Mouse (Mus musculus) limb, embryonic 10.5 days (tissue): ENCODE results near the gene D330045A20Rik. TPM values are rescaled to one million over a fixed set of nuclear protein-coding genes. Genes with fewer than 3 reads are reported as not detected.
"Not testable (repeated sequence)": the region's sequence is repeated elsewhere in the genome, so short reads cannot be mapped to it uniquely, and the experiment has no call there.

Experiments
- DNase-seq: peaks from one replicate; pipeline ENCODE4 v3.0.0-alpha.2; 2017; ENCODE audit warnings: low spot score
- H3K27ac ChIP-seq: fragments of 300-500 bp; sonication (generic); 2 replicates; pipeline ENCODE4 v1.5.1; 2016; ENCODE audit warnings: mild to moderate bottlenecking
- H3K27me3 ChIP-seq: fragments of 300-500 bp; sonication (generic); 2 replicates; pipeline ENCODE4 v1.6.1; 2016; ENCODE audit warnings: low read depth, mild to moderate bottlenecking; ENCODE audit not compliant: poor library complexity, severe bottlenecking
- H3K36me3 ChIP-seq: fragments of 300-500 bp; sonication (generic); 2 replicates; pipeline ENCODE4 v1.6.1; 2016; ENCODE audit warnings: mild to moderate bottlenecking, moderate library complexity
- H3K4me1 ChIP-seq: fragments of 300-500 bp; sonication (generic); 2 replicates; pipeline ENCODE4 v1.6.1; 2016
- H3K4me3 ChIP-seq: fragments of 300-500 bp; sonication (generic); 2 replicates; pipeline ENCODE4 v1.5.1; 2016; ENCODE audit warnings: mild to moderate bottlenecking, moderate library complexity
- H3K9me3 ChIP-seq: fragments of 300-500 bp; sonication (generic); replicated peaks from 2 replicates; pipeline ENCODE4 v1.6.1; 2016; ENCODE audit warnings: mild to moderate bottlenecking
- WGBS: fragments of 180-500 bp; shearing (Covaris S2); methylation state at CpG from one replicate; pipeline ENCODE4 v1.1.7; 2016; 5-methylcytosine and 5-hydroxymethylcytosine counted together
- polyA plus RNA-seq: library from polyadenylated mRNA; unstranded; fragments of >200 nt; fragmentation: Nextera tagmentation; extraction: Ambion mirVana; gene quantifications from 2 replicates; pipeline ENCODE4 v1.2.1, GENCODE M21; 2016

The D330045A20Rik gene
- 1.3 and 1.4 TPM in 2 replicates for polyA plus RNA-seq

DNA sequence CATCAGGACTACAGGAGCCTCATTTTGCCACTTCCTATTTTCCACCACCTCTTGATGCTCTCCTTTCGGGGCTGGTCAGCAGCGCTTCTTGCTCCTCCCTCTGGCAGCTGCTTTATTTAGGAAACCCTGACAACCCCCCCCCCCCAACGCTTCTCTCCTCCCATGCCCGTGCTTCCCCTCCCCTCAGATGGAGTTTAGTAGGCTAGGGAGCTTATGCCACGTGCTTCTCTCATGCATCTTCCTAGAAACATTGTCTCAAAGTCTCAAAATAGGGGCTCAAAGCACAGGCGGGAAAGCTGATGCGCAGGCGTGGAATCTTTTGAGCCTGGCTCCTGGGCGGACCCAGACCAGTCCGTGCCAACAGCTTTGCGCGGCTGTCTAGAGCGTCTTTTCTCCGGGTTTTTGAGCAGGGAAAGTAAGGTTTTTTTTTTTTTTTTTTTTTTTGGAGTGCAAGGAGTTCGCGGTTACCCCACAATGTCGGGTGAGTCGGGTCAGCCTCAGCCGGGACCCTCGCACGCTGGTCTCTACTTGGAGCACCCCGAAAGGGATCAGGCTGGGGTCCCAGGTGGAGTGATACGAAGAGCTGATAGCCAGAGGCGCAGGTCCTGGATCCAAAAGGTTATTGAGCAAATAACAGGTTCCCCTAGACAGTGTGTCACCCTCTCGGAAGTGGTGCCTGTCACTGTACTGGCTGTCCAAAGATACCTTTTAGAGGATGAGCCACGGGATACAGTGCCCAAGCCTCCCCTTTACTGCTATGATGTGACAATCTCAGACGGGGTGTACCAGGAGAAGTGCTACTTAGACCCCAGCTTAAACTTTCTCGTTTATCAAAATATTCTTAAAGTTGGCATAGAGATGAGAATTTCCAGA, at the start of gene D330045A20Rik:
Gene D330045A20Rik, plus strand, starts transcription at position 346 of the 873 bp plus-strand sequence.
- peak within 1 kb of the TSS; percentile 44 for H3K4me3 ChIP-seq
- peaks cover 62% of the 10 kb centered on the region for H3K27me3 ChIP-seq
- H3K27ac ChIP-seq, result no peak within 1 kb of the TSS
- 17% methylated on average over 26 of the region's 28 CpGs for WGBS
- H3K36me3 ChIP-seq, result no peaks in the 10 kb centered on the region
- no peaks in the 10 kb centered on the region for H3K9me3 ChIP-seq
- DNase-seq, result peak; percentile 36
- H3K4me1 ChIP-seq, result no peaks in the 10 kb centered on the region

DNA sequence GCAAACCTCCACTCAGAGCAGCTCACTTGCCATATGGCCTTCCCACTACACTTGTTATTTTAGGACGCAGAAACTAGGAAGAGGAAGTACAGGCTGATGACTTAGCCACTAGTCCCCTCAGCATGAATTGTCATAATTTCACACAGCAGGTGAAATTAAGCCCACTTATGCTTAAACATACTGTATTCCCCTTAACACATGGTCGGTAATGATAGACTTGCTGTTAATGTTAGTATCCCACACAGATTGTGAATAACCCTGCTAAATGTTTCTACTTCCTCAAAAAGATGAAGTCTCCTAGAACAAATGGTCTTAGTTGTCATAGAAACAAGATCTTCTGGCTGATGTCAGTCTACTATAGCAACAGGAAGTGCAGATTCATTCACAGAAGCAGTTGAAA, 47.6 kb upstream of the D330045A20Rik start:
- 84% methylated on average over 2 of the region's 2 CpGs for WGBS
- Histone ChIP-seq H3K9me3 (no peaks in the 10 kb centered on the region), H3K4me3 (no peak overlapping the region), H3K27ac (no peak overlapping the region), H3K27me3 (peaks cover 43% of the 10 kb centered on the region), H3K36me3 (no peaks in the 10 kb centered on the region), H3K4me1 (no peaks in the 10 kb centered on the region)
- no peak for DNase-seq

DNA sequence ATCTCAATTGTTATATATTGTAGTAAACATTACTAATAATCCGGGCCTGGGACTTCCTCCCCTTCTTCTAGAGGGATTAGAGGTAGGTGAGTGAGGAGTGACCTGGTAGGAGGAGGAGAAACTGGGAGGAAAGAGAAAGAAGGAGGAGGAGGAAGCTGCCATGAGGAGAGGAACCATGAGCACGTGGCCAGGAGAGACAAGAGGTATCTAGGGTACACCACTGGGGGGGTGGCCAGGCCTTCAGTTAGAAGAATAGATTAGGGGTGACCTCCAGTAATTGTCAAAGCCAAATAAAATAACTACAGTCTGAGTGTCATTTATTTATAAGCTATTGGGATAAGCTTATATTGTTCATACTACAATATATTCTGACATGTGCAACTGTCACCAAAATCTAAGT, 45.0 kb upstream of the D330045A20Rik start:
- H3K9me3 ChIP-seq, result no peaks in the 10 kb centered on the region
- WGBS, result 58% methylated on average over 2 of the region's 2 CpGs
- no peak for DNase-seq
- H3K4me1 ChIP-seq, result no peaks in the 10 kb centered on the region
- H3K27me3 ChIP-seq, result peaks cover 38% of the 10 kb centered on the region
- H3K36me3 ChIP-seq, result no peaks in the 10 kb centered on the region
- H3K27ac ChIP-seq, result no peak overlapping the region
- no peak overlapping the region for H3K4me3 ChIP-seq

DNA sequence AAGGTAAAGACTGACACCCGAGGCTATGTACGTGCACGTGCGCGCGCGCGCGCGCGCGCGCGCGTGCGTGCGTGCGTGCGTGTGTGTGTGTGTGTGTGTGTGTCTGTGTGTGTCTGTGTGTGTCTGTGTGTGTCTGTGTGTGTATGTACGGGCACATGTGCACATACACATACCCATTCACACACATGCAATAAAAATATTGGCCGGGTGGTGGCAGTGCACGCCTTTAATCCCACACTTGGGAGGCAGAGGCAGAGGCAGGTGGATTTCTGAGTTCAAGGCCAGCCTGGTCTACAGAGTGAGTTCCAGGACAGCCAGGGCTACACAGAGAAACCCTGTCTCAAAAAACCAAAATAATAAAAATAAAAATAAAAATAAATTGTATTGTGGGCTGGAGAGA, 39.1 kb upstream of the D330045A20Rik start:
- H3K4me1 ChIP-seq, H3K9me3 ChIP-seq, H3K36me3 ChIP-seq, H3K27ac ChIP-seq, DNase-seq, H3K4me3 ChIP-seq: not testable (repeated sequence)
- 88% methylated on average over 22 of the region's 22 CpGs for WGBS
- peaks cover 20% of the 10 kb centered on the region for H3K27me3 ChIP-seq

DNA sequence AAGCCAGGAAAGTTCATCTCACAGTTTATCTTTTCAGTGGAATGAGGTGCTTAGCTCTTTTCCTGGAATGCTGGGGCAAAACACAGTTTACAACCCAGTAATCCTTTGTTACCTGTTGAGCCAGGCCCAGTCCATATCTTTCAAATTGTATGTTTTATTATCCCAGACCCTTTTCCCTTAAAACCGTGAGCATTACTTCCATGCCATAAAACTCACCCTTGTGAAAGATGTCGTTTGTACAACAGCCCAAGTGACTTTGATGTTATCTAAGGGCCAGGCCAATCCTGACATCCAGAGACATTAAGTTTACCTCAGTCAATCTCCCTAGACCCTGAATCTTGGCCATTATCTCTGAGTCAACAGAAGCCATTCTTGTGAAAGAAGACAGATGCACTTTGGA, 23.4 kb upstream of the D330045A20Rik start:
- Histone ChIP-seq H3K4me1 (no peaks in the 10 kb centered on the region), H3K36me3 (no peaks in the 10 kb centered on the region), H3K4me3 (no peak overlapping the region), H3K9me3 (no peaks in the 10 kb centered on the region), H3K27me3 (peaks cover 21% of the 10 kb centered on the region; the same call in 1 of the 2 replicates), H3K27ac (no peak overlapping the region)
- no peak for DNase-seq
- 18% methylated on average over 2 of the region's 2 CpGs for WGBS

DNA sequence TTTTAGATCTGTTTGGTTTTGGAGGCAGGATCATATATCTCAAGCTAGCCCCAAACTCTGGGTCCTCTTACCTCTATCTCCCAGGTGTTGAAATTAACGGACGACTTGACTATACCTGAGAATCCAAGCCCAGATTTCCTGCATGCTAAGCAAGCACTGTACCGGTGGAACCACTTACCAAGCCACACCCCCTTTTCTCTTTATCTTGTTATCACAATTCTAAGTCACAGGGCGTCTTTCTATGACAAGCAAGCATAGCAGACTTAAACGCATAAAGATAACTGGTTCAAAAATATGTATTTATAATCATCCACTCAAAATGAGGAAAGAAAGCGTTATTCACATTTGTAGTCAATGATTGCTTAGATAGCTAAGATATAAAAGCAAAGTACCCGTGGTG, 1.9 kb downstream of the D330045A20Rik start:
- Histone ChIP-seq H3K4me3 (no peak overlapping the region), H3K27me3 (peaks cover 65% of the 10 kb centered on the region), H3K27ac (no peak overlapping the region), H3K4me1 (no peaks in the 10 kb centered on the region), H3K36me3 (no peaks in the 10 kb centered on the region), H3K9me3 (no peaks in the 10 kb centered on the region)
- WGBS, result 67% methylated on average over 7 of the region's 7 CpGs
- DNase-seq, result no peak

DNA sequence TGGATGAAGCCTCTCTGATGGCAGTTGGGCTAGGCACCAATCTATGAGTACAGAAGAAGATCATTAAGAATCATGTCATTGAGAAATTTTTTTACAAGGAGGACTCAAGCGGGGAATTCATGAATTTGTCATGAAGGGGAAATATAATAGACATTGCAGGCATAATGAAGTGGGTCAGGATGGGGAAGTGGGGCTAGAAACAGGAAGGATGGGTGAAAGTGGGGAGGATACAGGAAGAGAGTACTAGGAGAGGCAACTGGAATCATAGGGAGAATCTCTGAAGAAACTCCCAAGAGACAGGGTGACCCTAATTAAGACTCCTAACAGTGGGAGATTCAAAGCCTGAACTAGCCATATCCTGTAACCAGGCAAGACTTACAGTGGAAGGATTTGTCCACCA, 4.8 kb downstream of the D330045A20Rik start:
- Histone ChIP-seq H3K27me3 (peaks cover 55% of the 10 kb centered on the region), H3K36me3 (no peaks in the 10 kb centered on the region), H3K9me3 (no peaks in the 10 kb centered on the region), H3K27ac (no peak overlapping the region), H3K4me3 (no peak overlapping the region), H3K4me1 (no peaks in the 10 kb centered on the region)
- 83% methylated on average over 1 of the region's 1 CpGs for WGBS
- DNase-seq, result no peak

DNA sequence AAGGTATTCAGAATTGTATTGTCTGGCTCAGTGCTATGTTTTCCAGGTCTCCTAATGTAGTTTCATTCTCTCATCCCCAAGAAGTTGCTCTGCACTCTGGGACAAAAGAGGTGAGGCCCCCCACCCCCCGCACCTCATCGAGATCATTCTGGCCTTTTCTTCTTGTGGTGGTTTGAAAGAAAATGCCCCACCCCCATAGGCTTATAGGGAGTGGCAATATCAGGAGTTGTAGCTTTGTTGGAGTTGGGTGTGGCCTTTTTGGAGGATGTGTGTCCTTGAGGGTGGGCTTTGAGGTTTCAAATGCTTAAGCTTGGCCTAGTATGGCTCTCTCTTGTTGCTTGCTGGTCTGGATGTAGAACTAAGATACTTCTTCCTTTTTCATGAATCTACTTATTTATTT, 36.0 kb downstream of the D330045A20Rik start:
- Histone ChIP-seq H3K27ac (no peak overlapping the region), H3K4me1 (no peaks in the 10 kb centered on the region)
- 84% methylated on average over 2 of the region's 2 CpGs for WGBS

DNA sequence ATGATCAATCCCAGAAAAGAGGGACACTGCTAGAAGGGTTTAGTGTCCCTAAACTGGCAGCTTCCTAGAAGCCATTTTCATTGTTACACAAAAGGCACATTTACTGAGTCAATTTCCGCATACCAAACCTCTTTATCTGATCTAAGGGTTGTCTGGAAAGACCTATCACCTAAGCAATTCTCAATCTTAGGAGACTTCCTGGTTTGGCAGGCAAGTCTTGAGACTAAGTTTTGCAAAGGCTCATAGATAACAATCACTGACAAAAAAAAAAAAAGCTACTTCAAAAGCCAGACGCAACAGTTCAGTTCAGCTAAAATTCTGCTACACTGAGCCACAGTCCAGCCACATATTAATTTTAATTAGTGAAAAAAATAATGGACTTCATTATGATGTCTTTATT, 39.1 kb downstream of the D330045A20Rik start:
- H3K4me1 ChIP-seq, result no peaks in the 10 kb centered on the region
- peaks cover 45% of the 10 kb centered on the region for H3K27me3 ChIP-seq
- DNase-seq, result no peak
- no peaks in the 10 kb centered on the region for H3K9me3 ChIP-seq
- WGBS, result 83% methylated on average over 2 of the region's 2 CpGs
- H3K27ac ChIP-seq, result no peak overlapping the region
- H3K36me3 ChIP-seq, result no peaks in the 10 kb centered on the region
- H3K4me3 ChIP-seq, result no peak overlapping the region

More for the DNA sequence above, 36.0 kb downstream of the D330045A20Rik start:
- Histone ChIP-seq H3K27me3 (peaks cover 50% of the 10 kb centered on the region), H3K36me3 (no peaks in the 10 kb centered on the region), H3K4me3 (no peak overlapping the region), H3K9me3 (no peaks in the 10 kb centered on the region)
- no peak for DNase-seq

DNA sequence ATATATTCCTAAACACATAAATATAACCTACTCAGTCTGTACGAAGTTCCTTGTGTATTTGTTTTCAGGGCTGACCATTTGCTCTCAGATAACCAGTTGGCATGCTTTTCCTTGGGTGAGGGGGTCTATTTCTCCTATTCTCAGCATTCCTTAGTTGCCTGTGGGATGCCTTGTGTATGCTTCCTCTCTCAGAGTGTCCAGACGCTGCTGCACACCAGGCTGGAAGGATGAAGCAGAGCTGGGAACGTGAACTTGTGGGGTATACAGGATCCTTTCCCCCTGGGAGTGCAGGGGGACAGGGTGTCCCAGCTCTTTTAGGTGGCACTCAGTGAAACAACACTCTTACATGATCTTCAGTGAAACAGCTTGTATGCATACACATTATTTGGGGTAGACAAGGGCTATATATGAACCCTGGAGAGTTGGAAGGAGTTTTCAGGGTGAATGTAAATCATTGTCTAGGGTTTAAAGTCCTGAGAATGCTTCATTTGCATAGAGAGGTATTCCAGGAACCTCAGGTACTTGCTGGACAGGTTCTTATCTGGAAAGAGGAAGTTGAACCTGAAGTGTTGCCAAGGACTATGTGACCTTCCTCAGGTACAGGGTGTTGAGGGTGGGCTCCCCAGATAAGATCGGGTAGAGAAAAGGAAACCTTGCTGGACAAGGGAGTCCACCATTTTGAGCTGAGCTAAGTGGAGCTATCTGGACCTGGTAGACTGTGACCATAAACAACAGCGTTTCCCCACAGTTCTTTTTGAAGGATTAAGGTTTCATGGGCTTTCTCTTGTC, 44.3 kb downstream of the D330045A20Rik start:
- WGBS, result 71% methylated on average over 5 of the region's 5 CpGs

DNA sequence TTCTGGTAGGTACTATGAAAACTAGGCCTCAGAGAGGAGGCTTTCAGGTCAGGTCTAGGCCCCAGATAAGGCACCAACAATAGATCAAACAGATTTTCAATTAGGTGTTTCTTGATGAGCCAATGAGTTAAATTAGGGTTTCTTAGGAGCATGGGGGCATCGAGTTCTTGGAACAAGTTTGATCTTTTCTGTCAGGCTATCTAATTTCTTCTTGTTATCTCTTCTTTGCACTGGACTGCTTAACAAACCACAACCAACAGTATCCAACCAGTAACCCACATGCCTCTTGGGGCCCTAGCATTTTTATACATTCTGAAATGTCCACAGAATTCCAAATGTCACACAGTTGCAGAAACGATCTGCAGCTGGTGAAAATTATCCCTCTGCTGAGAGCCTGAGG, 45.6 kb downstream of the D330045A20Rik start:
- 77% methylated on average over 2 of the region's 2 CpGs for WGBS
- H3K9me3 ChIP-seq, result no peaks in the 10 kb centered on the region
- H3K27me3 ChIP-seq, result peaks cover 54% of the 10 kb centered on the region
- H3K4me1 ChIP-seq, result no peaks in the 10 kb centered on the region
- no peaks in the 10 kb centered on the region for H3K36me3 ChIP-seq
- H3K4me3 ChIP-seq, result no peak overlapping the region
- H3K27ac ChIP-seq, result no peak overlapping the region
- no peak for DNase-seq

More for the DNA sequence above, 44.3 kb downstream of the D330045A20Rik start:
- Histone ChIP-seq H3K27me3 (peaks cover 41% of the 10 kb centered on the region), H3K9me3 (no peaks in the 10 kb centered on the region), H3K36me3 (no peaks in the 10 kb centered on the region), H3K4me3 (no peak overlapping the region), H3K4me1 (no peaks in the 10 kb centered on the region), H3K27ac (no peak overlapping the region)
- DNase-seq, result no peak

DNA sequence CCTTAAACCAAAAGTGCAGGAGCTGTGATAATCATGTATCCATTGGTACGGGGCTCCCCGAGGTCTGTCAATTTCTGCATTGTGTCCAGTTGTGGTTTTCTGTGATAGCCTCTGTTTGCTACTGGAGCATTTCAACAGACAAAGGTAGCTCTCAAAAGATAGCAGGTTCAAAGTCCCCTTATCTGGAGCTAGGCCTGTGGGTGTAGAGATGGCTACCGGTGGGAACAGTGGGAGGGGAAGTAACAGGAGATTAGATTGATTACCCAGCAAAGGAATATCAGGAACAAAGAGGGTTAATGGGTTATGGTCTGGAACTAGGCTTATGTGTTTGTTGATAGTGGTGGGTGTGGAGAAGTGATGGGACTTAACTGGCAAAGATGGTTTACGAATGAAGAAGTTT, 46.8 kb downstream of the D330045A20Rik start:
- Histone ChIP-seq H3K27ac (no peak overlapping the region), H3K27me3 (peaks cover 63% of the 10 kb centered on the region), H3K9me3 (no peaks in the 10 kb centered on the region), H3K36me3 (no peaks in the 10 kb centered on the region), H3K4me1 (no peaks in the 10 kb centered on the region), H3K4me3 (no peak overlapping the region)
- 88% methylated on average over 4 of the region's 4 CpGs for WGBS
- no peak for DNase-seq

DNA sequence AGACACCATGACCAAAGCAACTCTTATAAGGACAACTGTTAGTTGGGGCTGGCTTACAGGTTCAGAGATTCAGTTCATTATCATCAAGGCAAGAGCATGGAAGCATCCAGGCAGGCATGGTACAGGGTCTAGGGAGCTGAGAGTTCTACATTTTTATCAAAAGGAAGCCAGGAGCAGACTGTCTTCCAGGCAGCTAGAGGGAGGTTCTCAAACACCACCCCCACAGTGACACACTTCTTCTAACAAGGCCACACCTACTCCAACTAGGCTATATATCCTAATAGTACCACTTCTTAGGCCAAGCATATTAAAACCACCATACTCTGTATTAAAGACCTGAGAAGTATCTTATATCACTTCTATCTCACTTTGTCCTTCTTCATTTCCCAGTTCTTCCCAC, 49.5 kb downstream of the D330045A20Rik start:
- no peaks in the 10 kb centered on the region for H3K4me1 ChIP-seq
- H3K27ac ChIP-seq, result no peak overlapping the region
- H3K9me3 ChIP-seq, result no peaks in the 10 kb centered on the region
- H3K36me3 ChIP-seq, result no peaks in the 10 kb centered on the region
- peaks cover 75% of the 10 kb centered on the region for H3K27me3 ChIP-seq
- no peak overlapping the region for H3K4me3 ChIP-seq
- no peak for DNase-seq
